Mouse (Mus musculus) urinary bladder, postnatal 10 days (tissue): ENCODE results near the gene Cnga3.
A peak's percentile ranks its signal among the peaks of the same experiment; 100 is the strongest.

Source experiments
- DNase-seq: peaks from one replicate; pipeline ENCODE4 v3.0.0; 2022; ENCODE audit warnings: low spot score

Gene Cnga3

DNA sequence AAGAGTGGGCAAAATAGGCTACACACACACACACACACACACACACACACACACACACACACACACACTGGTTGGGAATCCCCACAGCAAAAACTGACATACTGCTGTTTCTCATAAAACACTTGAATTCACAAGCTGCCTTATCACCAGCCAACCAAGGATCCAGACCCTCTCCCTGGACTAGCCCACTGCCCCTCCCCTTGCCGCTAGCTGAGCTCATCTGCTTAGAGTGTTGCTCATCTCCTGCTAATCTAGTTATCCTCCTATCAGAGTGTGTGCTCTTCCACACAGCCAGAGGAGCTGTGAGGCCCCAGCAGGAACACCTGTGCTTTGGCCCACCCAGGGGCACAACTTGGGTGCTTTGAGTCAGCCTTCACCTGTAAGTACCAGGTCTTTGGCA is at the start of gene Cnga3:
TSS of gene Cnga3 (plus strand) at position 291 of the 400 bp plus-strand sequence.
- DNase-seq, result no peak

GRCm38 (mm10) chr1:37166066-37166465 is 48.2 kb upstream of the Cnga3 start:
- DNase-seq, result no peak

DNA sequence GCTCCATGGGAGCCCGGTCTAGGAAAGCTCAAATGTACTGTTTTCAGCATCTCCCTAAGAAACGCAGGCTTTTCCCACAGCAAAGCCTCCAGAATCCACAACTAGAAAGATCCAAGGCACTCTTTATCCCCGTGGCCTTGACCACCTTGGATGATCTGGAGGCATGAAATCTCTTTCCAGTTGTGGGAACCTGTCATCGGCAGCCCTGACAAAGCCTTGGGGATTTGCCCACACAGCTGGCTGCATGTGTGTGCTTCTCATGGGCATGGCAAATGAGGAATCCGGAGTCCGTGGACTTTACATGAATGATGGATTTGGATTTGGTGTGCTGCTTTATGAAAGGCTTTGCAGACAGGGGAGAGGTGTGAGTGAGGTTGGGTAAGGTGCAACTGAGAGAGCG is 46.3 kb upstream of the Cnga3 start:
- DNase-seq, result no peak

GRCm38 (mm10) chr1:37177874-37178273 is 36.4 kb upstream of the Cnga3 start:
- DNase-seq, result no peak

DNA sequence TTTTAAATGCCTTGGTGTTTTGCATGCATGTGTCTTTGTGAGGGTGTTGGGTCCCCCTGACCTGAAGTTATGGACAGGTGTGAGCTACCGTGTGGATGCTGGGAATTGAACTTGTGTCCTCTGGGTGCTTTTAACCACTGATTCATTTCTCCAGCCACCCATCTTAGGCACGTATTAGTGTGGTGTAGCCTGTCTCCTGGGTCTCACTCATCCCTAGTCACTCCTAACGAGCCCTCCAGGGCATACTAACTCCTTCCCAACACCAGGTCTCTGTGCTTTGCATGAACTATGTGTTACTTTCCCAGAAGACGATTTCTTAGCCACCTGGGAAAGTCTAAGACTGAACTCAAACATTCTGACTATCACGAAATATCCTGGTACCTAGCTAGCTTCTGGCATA is 34.4 kb upstream of the Cnga3 start:
- no peak for DNase-seq

DNA sequence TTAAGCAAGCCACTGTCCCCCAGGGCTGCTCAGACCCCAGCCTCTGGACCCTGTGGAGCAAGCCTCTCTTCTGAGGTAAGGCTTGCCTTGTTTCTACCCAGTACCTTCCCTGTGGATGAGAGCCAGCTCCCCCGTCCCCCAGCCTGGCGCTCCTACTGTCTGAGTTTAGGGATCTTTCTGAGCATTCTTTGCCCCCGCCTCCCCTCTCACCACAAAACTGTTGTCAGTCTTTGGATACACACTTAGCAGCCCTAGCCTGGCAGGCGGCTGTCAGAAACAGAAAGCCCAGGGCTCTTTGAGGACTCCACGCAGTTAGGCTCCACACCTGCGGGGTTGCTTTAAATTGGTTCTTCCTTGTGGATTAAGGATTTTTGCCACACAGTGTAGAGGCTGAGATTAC is 27.2 kb upstream of the Cnga3 start:
- DNase-seq, result no peak

DNA sequence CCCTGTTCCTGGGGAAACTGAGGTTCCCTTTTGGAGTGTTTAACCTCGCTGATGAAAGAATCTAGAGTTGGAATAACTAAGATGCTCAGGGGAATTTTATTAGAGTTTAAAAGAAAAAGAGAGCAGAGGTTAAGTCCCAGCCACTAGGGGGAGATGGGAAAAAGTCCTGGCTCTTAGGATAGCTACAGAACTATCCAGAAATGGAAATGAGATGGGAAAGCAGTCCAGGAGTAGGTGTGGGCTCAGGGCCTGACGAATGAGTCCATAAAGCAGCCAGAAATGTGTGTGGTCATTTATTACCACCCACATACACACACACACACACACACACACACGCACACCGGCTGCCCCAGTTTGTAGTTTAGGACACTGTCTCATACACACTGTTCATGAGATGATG is 19.6 kb upstream of the Cnga3 start:
- DNase-seq, result no peak

- DNase-seq, result no peak
These were observed 12.8 kb upstream of the Cnga3 start for GRCm38 (mm10) chr1:37201406-37201805.

GRCm38 (mm10) chr1:37207743-37208142 is 6.5 kb upstream of the Cnga3 start:
- DNase-seq, result no peak

GRCm38 (mm10) chr1:37212375-37212774 is 1.9 kb upstream of the Cnga3 start:
- no peak for DNase-seq

DNA sequence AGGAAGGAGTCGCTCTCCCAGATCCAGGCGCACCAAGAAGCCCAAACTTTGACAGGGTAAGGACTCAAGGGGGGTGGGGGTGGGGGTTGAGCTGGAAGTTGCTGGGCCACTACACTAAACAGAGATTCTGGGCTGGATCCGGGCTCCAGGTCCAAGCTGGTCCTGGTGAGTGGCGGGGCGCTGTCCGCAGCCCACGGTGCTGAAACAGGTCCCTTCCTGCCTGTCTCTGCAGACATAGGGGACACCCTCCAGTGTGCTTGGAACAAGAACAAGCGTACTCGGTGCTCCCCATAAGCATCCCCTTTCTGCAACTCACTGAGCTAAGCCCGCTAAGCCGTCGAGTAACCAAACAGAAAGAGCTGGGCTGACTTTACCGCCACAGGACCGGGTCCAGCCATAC is 4.2 kb downstream of the Cnga3 start:
- no peak for DNase-seq

DNA sequence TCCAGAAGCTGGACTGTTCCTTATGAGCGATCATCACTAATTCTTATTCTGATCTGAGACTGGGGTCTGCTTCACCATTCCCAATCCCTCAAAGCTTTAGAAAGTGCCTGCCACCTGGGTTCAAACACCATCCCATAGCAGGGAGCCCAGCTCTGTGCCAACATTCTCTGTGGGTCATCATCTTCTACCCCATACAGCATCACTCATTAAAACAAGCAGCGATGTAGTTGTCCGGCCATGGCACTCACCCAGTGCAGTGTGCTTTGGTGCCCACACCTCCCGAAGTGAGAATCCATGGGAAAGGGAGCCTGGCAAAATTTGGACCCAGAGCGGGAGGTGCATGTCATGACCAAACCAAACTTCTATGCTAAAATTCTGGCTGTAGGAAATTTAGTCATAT is 5.4 kb downstream of the Cnga3 start:
- DNase-seq, result no peak

DNA sequence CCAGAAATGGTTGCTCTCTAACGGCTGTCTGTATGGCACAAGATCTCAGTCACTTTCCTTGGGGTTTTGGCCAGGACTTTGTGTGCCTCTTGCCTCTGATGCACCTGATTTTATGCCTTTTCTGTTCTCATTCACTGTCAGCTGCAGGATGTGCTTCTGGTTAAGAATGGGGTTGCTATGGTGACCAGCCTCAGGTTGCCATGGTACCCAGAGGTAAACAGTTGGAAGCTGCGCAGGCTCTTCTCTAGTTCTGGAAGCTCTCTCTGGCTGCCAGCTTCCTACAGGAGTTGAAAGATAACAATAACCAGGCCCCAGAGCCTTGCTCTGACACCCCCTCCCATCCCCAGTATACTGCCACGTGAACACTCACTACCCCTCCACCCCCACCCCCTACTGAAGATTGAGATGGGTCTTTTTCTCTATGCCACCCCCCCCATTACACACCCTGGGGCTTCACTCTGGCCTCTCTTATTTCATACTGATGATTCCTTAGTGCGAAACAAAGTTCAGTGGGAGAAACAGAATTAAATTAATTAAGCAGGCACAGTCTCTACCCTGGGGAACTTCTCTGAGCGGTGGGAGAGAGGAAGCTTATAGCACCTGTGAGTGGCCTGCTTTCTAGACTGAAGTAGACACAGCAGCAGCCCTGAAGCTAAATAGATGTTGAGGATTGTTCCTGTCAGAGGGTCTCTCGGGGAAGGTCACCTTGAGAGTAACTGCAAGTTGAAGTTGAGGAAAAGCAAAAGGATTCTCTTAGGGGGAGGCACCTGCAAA is 6.1 kb downstream of the Cnga3 start:
- no peak for DNase-seq

DNA sequence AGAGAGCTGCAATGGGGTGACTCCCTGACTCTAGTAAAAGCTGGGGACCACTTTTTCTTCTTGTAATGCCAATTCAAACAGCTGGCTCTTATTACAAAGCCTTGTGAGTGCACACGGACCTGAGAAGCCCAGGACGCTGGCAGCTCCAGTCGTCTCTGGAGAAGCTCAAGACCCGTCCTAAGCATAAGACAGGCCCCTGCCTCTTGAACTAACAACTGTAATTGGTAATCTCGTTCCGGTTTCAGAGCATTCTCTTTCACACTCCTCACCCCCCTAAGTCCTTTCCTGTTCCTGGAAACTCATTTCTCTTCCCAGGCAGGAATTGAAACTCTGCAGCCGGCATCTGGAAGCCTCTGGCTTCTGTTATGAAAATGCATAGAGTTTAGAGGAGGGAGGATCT is 7.8 kb downstream of the Cnga3 start:
- no peak for DNase-seq

GRCm38 (mm10) chr1:37230404-37230803 is 16.2 kb downstream of the Cnga3 start:
- no peak for DNase-seq

DNA sequence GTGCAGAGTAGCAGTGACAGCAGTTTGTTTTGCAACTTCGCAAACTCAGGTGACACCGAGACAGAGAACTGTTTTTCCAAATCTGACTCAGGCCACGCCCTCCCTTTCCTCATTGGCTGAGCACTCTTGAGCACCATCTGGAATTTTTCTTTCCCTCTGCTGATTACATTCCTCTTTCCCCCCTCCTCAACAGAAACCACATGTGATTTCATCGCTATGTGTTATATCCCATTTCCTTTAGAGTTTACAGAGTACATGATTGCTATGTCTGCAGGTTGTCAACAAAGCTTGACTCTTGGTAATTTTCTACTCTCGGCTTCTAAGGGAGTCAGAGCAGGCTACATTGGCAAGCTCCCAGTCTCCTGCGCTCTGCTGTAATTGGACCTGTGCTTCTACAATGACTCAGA is 17.1 kb downstream of the Cnga3 start:
- DNase-seq, result no peak

DNA sequence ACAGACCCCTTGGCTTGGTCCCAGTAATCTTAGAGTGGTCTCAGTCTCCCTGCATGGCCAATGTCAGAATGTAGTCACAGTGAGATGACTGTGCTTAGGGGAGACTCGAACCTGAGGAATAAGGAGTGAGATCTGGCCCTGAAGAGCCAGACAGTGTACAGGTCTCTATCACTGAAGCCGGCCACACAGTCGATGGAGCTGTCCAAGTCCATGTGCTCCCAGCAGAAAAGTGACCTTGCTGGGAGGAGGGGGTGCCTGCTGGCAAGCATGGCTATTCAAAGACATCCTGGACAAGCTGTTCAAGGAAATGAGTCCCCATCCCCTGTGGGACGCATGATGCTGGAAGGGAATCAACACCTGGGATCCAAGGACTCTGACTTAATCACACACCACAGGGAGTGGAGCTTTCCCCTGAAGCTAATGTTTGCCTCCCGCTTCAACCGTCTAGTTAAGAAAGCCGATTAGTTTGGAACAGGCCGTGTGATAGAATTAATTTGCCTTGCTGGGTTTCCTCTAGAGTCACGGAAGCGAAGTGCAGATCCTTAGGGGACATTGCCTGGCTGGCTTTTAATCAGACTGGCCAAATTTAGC is 24.9 kb downstream of the Cnga3 start:
- DNase-seq, result no peak

GRCm38 (mm10) chr1:37242253-37242652 is 28.0 kb downstream of the Cnga3 start:
- no peak for DNase-seq

DNA sequence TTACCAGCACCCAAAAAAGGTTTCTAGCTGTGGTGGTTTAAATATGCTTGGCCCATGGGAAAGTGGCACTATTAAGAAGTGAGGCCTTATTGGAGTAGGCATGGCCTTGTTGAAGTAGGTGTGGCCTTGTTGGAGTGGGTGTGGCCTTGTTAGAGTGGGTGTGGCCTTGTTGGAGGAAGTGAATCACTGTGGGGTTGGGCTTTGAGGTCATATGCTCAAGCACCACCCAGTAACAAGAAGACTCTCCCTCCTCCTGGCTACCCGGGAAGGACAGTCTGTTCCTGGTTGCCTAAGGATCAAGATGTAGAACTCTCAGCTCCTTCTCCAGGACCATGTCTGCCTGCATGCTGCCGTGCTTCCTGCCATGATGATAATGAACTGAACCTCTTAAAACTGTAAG is 32.2 kb downstream of the Cnga3 start:
- no peak for DNase-seq

- DNase-seq, result no peak
These were observed 34.2 kb downstream of the Cnga3 start for GRCm38 (mm10) chr1:37248406-37248805.

GRCm38 (mm10) chr1:37250643-37251310 is 36.5 kb downstream of the Cnga3 start:
- DNase-seq, result peak; percentile 47

- DNase-seq, result no peak
These were observed 44.2 kb downstream of the Cnga3 start for GRCm38 (mm10) chr1:37258443-37258842.

- no peak for DNase-seq
These were observed 58.2 kb downstream of the Cnga3 start for GRCm38 (mm10) chr1:37272464-37272863.
